Mouse (Mus musculus) adrenal gland, adult 18-20 months (tissue): ENCODE results near the gene Rab11fip5. TPM values are rescaled to one million over a fixed set of nuclear protein-coding genes. Genes with fewer than 3 reads are reported as not detected.

Experiments
- DNase-seq, 2 experiments: peaks; one replicate each; pipeline ENCODE4 v3.0.0; 2021 to 2022; ENCODE audit warnings: low spot score in 2 of 2
- total RNA-seq, 2 experiments: library from RNA; stranded (reverse); gene quantifications; 1 replicate in 1 of 2; 2 replicates in 1 of 2; pipeline ENCODE4 v1.2.3; 2021

Rab11fip5 gene
- total RNA-seq, 2 experiments from 2014 or later, result 26.1 to 29.2 TPM

DNA sequence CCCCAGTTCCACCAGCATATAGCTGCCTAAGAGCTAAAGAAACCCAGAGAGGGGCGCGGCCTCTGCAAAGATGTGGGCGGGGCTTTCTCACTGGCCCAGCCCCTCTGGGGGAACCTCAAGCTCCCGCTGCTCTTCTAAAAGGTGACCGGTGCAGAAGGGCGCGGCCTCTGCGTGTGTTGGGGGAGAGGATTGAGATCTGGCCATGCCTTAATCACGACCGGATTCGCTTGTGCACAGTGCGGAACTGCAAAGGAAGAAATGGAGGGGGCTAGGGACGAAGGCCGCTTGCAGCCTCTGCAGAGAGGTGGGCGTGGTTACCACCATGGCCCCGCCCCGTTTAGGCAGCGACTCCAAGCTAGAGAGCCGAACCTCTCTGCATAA, 290 bp upstream of the Rab11fip5 start:
- DNase-seq, result peak; percentile 94

DNA sequence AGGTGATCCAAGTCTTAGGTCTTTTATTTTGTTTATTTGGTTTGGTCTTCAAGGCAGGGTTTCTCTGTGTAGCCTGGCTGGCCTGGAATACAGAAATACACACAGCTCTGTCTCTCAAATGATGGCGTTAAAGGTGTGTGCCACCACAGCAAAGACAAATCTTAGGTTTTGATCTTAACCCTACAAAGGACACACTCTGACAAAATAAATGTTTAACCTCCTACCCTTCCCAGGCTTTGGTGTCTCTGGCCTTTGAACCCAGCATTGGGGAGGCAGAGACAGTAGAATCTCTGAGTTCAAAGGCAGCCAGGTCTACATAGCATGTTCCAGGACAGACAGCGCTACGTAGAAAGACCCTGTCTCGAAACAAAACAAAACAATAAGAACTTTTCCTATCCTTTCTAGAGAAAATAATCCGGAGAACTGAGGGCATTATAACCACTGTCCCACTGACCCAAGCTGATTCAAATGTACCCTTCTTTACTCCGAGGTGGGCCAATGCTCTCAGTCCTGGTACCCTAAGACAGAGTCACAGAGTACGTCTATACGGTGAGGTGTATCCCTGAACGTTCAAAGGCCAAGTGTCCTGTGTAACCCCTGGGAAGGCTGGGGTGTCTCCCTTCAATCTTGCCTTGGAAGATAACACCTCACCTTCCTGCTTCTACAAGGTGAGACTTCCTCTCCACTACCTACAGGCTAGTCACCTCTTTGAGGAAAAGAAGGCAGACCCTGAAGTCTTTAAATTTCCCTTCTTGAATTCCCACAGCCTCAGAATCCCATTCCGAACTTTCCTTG, 1.2 kb downstream of the Rab11fip5 start:
- DNase-seq, result no peak

- DNase-seq, result no peak
Observed at GRCm38 (mm10) chr6:85372496-85372895, 1.9 kb downstream of the Rab11fip5 start.

DNA sequence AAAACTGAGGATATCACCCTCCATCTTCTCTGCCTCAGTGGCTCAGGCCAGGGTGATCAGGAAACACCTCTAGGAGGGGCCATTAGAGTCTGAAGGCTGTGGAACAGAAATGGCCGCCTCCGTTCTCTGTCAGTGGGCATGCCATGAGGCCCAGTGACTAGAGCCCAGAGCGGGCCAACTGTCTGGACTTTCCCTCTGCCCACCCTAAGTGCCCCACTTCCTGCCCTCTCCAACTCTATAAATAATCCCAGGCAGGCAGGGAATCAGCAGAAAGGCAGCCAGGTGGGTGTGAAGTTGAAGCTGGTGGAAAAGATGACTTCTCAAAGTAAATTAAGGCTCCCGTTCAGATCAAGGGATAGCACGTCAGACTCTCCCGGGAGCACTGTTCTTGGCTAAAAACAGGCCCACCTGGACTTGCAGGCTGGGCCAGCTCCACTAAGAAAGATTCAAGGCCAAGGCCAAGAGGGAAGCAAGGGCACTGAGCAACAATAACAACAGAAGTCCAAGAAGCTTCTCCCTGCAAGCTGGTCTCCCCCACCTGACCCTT, 2.5 kb downstream of the Rab11fip5 start:
- no peak for DNase-seq

- no peak for DNase-seq
Observed at GRCm38 (mm10) chr6:85370666-85371430, 3.6 kb downstream of the Rab11fip5 start.

DNA sequence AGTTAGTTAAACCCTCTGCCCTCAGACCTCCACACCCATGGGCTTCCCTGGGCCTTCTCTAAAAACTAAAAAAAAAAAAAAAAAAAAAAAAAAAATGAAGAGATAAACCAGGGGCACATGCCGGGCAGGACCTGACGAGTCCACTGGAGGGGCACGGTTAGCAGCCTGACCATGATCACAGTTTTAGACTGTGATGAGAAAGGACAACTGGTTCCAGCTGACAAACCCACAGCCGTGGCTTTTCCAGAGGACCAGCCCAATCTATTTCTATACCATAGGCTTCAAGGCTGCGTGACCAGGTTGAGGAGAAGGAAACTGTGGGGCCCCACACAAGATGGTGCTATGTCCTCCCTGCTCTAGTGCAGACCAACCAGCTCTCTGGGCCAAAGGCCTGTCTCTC, 4.4 kb downstream of the Rab11fip5 start:
- no peak for DNase-seq

GRCm38 (mm10) chr6:85369181-85369860, 5.1 kb downstream of the Rab11fip5 start:
- DNase-seq, result peak in 1 of 2 experiments; percentile 47

DNA sequence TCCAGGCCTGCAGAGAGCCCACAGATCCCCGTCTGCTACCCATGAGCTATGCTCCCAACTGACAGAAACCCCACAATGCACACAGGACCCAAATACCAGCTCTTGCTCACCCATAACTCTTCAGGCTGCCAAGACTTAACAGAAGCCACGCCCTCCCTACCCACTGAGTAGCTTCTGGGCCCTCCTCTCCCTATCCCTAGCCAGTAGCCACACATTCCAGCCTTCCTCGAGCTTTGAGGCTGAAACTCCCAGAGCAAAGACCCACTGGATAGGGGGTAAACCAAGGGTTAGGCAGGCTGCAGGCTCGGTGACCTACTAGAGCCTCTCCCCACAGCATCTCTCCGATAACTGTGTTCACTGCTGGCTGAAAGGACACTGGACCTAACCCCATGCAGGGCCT, 5.7 kb downstream of the Rab11fip5 start:
- no peak for DNase-seq

- DNase-seq, result no peak
Observed at GRCm38 (mm10) chr6:85368166-85368565, 6.3 kb downstream of the Rab11fip5 start.

DNA sequence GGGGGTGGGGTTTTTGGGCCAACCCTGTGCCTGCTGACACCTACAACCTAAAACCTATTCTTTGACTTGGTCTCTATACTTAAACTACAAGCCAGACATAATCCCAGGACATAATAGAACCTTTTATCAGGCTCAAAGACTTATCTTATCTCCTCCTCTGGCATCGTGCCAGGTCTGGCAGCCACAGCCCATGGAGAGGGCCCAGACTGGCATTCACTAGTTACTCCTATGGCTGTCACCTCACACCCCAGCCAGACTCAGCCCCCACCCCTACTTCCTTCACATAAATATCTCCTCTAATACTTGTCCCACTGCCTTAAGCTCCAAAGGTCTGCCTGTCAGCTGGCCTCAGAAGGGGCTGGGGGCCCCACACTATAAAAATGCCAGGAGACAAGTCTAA, 8.0 kb downstream of the Rab11fip5 start:
- no peak for DNase-seq

- DNase-seq, result no peak
Observed at GRCm38 (mm10) chr6:85364439-85364838, 10.0 kb downstream of the Rab11fip5 start.

GRCm38 (mm10) chr6:85363906-85364260, 10.6 kb downstream of the Rab11fip5 start:
- DNase-seq, result no peak

DNA sequence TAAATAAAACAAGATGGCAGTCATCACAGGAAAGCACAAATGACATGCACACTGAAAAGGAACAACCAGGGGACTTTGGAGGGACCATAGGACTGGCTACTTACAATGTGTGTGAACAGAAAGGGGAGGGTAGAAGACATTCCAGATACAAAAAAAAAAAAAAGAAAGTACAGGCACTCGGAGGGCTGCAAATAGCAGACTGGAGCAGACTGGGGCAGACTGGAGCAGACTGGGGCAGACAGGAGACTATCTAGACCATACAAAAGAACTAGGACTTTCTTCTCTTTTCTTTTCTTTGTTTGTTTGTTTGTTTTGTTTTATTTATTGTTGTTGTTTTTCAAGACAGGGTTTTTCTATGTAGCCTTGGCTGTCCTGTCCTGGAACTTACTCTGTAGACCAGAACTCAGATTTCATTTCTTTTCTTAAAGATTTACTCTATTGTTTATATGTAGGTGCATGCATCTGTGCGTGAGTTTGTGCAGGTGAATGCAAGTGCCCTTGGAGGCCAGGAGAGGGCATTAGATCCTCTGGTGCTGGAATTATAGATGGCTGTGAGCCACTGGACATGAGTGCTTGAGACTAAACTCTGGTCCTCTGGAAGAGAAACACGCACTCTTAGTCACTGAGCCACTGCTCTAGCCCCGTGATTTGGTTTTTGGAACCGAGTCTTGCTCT, 11.1 kb downstream of the Rab11fip5 start:
- DNase-seq, result no peak

- no peak for DNase-seq
Observed at GRCm38 (mm10) chr6:85362610-85363009, 11.8 kb downstream of the Rab11fip5 start.

GRCm38 (mm10) chr6:85360311-85360710, 14.1 kb downstream of the Rab11fip5 start:
- DNase-seq, result no peak

DNA sequence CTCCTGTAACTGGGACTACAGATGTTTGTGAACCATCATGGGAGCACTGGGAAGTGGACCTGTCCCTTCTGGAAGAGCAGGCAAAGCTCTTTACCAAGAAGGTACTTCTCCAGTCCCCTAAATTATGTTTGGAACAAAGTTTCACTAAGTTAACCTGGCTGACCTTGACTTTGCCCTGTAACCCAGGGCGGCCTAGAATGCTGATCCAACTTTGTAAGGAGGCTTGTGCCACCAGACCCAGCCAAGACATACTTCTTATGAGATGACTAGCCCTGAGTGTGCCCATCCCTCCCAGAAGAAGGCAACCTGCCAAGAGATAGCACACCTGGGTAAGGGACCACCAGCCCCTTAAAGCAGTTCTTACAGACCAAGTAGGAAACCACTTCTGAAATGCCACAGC, 15.6 kb downstream of the Rab11fip5 start:
- no peak for DNase-seq

- no peak for DNase-seq
Observed at GRCm38 (mm10) chr6:85356682-85357465, 17.6 kb downstream of the Rab11fip5 start.

DNA sequence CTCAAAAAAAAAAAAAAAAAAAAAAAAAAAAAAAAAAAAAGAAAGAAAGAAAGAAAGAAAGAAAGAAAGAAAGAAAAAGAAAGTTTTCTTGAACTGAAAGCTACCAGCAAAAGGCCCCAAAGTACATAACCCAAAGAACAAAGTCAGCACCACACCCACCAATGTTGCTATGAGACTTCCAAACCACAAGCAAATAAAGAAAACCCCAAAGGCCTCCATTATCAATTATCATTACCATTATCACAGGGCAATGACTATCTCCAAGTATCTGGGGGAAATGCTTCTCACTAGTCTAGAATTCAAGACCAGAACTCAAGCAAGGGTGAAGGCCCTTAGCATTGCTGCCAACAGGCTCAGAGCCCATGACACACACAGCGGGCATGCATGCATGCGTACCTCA, 18.7 kb downstream of the Rab11fip5 start:
- DNase-seq, result no peak

GRCm38 (mm10) chr6:85354709-85355108, 19.7 kb downstream of the Rab11fip5 start:
- no peak for DNase-seq

- no peak for DNase-seq
Observed at GRCm38 (mm10) chr6:85353706-85354105, 20.7 kb downstream of the Rab11fip5 start.
